Mouse (Mus musculus): ENCODE measurements around the gene Mtss1l.

Gene Mtss1l

DNA sequence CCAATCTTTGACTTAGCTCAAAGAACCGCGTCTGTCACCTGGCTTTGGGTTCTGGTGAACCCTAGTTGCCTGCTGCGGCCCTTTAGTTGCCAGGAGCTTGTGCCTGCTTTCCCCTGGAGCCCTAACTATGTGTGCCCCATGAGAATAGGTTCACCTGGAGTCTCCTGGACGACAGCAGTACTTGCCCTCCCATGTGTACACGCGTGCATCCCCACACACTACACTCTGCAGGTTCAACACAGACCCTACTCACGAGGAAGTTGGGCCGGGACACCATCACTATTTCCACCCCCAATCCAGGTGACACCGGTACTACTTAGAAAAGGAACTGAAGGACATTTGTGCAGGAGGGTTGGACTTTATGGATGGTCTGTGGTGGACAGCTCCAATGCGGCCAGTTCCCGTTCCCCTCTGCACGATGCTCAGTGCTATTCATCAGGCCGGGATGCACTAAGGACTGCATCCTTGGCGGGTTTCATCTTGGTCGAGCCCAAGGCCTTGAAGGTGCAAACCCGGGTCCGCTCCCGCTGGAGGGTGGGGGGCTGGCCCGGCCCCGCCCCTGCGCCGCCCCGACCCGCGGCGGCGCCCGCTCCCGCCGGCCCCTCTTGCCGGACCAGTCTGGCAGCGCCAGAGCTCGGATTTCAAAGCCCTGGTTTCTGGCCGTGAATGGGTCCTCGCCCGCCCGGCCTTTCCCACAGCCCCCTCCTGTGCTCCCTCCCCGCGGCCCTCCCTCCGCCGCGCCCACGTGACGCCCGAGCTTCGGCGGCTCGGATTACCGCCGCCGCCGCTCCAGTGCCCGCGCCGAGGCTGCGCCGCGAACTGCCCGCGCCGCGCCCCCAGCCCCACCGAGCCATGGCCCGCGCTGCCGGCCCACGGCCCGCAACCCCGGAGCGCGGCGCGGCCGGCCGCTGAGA, at the start of gene Mtss1l:
Gene Mtss1l (plus strand): TSS at position 792 of the 914 bp plus-strand sequence.
- peak; percentile 77 to 87 for DNase-seq

GRCm38 (mm10) chr8:110672133-110672532, 49.1 kb upstream of the Mtss1l start:
- DNase-seq: peak; percentile 50 to 72

DNA sequence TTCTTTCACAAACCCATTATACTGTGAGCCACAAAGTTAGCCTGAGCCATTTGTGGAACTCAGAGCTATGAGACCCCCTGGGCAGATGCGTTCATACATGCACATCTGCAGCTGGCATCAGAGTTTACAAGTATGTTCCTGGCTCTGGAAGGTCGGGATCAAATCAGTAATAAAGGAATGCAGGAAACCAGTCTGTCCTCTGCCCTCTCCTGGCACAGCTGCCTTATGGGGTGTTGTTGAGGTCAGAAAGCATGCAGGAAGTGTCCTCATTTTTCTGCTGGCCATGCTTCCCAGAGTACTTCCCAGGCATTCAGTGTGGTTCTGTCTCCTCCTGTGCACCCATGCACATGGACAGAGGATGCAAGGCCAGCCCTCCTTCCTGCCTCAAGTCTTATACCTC, 48.1 kb upstream of the Mtss1l start:
- peak; percentile 42 to 58 for DNase-seq

GRCm38 (mm10) chr8:110674589-110674988, 46.7 kb upstream of the Mtss1l start:
- DNase-seq: no peak

- DNase-seq: no peak
These were observed 44.6 kb upstream of the Mtss1l start for GRCm38 (mm10) chr8:110676702-110677101.

GRCm38 (mm10) chr8:110677174-110677660, 44.1 kb upstream of the Mtss1l start:
- no peak for DNase-seq

- peak; percentile 26 to 38 for DNase-seq
These were observed 42.3 kb upstream of the Mtss1l start for GRCm38 (mm10) chr8:110678989-110679388.

- DNase-seq: peak; percentile 74 to 76
These were observed 33.5 kb upstream of the Mtss1l start for GRCm38 (mm10) chr8:110687726-110688125.

DNA sequence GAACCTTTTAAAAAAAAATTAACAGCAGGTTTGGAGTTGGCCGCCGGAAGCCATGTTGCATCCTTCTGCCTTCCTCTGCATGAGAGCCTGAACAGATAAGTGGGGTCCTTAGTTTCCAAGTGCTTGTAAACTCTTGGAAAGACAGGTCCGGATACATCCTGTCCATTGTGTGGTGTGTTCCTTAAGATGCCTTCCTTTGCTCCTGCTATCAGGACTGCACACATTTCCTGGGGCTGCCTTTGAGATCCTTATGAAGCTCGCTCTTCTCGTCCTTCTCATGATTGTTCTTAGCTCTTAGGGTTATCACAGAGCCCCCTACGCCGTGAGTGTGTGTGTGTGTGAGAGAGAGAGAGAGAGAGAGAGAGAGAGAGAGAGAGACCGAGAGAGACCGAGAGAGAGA, 31.3 kb upstream of the Mtss1l start:
- DNase-seq: no peak

GRCm38 (mm10) chr8:110694226-110694625, 27.1 kb upstream of the Mtss1l start:
- no peak for DNase-seq

- DNase-seq: no peak
These were observed 26.4 kb upstream of the Mtss1l start for GRCm38 (mm10) chr8:110694826-110695225.

DNA sequence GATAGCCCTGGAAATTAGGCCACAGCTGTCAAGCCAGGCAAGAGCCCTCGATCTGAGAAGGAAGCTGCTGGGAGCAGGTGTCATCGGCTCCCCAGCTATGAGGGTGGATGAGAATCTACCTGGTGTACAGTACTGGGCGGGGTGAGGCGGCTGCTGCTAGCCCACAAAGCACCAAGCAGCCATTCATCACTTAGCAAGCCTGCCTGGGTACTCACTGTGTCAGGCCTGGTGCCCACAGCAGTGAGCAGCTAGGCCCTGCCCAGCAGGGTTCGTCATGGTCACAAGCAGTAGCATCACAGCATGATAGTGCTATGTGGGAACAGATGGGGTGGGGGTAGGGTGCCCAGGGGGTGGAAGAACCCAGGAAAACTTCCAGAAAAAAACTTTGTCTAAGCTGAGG, 25.8 kb upstream of the Mtss1l start:
- DNase-seq: no peak

GRCm38 (mm10) chr8:110696051-110696450, 25.2 kb upstream of the Mtss1l start:
- no peak for DNase-seq

GRCm38 (mm10) chr8:110697571-110697970, 23.7 kb upstream of the Mtss1l start:
- no peak for DNase-seq

DNA sequence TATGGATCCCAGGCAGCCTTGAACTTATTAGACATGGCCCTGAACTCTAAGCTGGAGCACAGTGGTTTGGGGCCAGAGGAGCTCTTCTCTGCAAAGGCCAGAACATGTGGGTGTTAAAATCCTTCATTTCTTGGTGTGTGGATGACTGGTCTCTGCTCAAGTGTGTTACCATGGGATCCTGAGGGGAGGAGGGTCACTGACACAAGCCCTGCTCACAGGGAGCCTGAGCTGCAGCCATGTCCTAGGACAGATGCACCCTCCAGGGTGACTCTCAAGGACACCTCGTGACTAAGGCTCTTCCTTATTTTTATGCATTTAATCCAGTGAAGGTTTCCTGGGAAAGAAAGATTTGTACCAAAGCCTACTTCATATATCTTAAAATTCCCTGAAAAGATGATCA, 23.2 kb upstream of the Mtss1l start:
- no peak for DNase-seq

DNA sequence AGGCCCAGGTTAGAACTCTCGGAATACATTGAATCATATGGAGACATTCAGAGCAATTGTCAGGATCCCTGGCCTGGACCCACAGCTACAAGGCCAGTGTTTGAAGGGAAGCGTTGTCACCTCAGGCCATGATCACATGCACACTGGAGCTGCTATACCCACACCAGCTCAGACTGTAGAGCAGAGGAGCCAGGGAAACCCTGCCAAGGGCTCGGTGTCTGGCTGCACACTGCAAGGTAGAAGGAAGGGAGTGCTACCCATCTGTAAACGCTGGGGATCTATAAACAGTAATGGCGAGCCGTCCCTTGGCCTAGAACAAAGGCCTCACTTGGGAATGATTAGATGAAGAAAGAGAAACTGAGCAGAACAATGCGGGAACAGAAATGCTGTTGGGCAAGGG, 21.8 kb upstream of the Mtss1l start:
- no peak for DNase-seq

GRCm38 (mm10) chr8:110700561-110700960, 20.7 kb upstream of the Mtss1l start:
- no peak for DNase-seq

DNA sequence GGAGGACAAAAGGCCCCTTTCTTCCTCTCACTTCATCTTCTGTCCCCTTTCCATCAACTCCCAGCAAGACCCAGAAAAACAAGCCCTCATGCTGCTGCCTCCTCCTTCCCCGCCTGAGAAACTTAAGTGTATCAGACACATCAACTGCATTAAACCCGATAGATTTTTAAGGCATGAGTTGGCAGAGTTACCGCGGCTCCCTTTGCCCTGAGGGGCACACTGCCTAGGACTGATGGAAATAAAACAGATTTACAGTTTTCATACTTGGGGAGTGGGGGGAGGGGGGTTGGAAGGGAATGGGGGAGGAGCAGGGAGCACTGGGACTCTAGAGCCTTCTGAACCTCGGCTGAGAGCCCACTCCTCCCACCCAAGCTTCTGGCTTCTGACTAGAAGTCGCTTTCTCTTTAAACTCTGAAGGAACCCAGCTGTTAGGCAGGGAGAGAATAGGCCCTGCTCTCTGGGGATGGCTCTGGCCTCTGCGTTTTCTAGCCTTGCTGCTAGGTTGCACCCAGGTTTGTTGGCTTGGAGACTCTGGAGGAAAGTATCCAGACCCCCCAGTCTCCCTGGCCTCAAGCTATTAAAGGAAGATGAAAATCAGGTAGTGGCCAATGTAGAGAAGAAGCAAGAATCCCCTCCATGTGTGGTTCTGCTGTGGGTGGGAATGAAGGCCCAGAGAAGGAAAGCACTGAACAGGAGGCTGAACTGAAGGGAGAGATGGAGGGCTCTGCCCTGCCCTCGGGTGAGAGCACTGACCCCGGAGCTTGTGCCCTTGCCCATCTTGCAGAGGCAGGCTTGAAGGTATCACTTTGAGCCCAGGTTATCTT, 18.4 kb upstream of the Mtss1l start:
- peak in 1 of 2 experiments; percentile 24 for DNase-seq

- DNase-seq: no peak
These were observed 17.7 kb upstream of the Mtss1l start for GRCm38 (mm10) chr8:110703460-110704061.

DNA sequence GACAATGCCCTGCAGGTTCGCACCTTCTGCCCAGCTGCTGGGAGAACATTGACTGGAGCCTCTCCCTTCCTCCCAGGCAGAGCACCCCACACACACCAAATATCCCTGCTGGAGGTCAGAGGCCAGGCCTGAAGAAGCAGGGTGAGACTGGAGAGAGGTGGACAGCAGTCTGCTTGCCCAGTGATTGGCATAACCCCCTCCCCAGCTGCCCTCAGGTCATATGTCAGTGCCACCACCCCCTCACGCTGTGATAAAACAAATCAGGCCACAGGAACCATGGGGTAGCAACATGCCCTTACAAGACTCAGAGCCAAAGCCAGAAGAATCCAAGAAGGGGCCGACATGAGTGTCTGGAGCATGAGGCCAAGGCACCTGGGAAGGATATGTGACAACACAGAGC, 17.2 kb upstream of the Mtss1l start:
- no peak for DNase-seq

- no peak for DNase-seq
These were observed 15.6 kb upstream of the Mtss1l start for GRCm38 (mm10) chr8:110705391-110706287.

- no peak for DNase-seq
These were observed 14.9 kb upstream of the Mtss1l start for GRCm38 (mm10) chr8:110706288-110706870.

Measured in kidney, postnatal 36 days (tissue).